Mouse (Mus musculus): ENCODE measurements around the gene Fabp6. TPM values are rescaled to one million over a fixed set of nuclear protein-coding genes. Genes with fewer than 3 reads are reported as not detected.

Gene Fabp6
- polyA plus RNA-seq, 1 experiment from 2014 or later, result not detected

DNA sequence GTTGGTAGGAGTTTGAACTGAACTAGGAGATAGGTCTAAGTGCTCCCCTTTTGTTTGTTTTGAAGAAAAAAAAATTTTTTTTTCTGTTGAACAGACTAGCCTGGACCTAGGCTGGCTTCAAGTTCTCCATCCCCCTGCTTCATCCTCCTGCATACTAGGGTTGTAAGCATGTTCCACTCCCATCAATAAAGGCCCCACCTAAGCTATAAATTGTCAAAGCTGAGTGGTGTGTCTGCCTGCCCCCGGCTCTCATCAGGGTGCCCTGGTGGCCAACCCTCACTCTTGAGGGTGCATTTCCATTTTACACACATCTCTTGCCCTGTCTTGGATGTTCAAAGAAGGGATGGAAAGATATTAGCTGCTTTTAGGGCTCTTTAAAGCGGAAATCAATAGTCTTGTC lies 35.9 kb downstream of the Fabp6 start:
- Histone ChIP-seq H3K9me3 (no peaks in the 10 kb centered on the region), H3K4me2 (replicated peaks) (no peak overlapping the region), H3K27ac (peak overlapping the region; percentile 54; the same call in 1 of the 2 replicates), H3K36me3 (no peaks in the 10 kb centered on the region; the same call in 1 of the 2 replicates), H3K9ac (no peak overlapping the region), H3K27me3 (no peaks in the 10 kb centered on the region), H3K4me1 (peaks cover 24% of the 10 kb centered on the region), H3K4me3 (no peak overlapping the region)
- 41% methylated on average over 2 of the region's 2 CpGs for WGBS
- no peak for ATAC-seq (ENCODE audit: insufficient number of reproducible peaks, insufficient read depth, low FRiP score, low TSS enrichment)

DNA sequence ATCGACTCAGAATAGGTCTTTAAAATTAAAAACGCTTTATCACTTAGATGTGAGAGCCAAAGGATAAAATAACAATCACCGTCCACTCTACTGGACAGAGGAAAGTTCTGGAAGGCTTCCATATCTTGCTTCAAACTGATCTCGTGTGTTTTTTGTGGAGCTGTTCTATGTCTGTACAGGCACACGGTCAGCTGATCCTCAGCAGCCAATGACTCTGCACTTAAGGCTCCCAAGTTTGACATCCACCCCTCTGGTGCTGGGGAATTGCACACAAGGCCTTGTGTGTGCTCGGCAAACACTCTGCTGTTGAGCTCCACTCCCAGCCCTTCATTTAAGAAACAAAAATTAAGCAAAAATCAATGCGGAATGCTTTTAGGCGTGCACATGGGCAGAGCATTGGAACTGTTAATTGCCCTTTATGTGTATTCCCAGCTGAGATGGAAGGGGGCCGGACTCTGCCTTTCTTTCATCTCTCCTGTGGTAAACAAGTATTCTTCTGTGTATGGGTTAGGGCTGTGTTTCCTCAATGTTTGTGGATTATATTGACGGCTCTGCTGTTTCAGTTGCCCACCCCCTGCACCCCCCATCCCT lies 37.6 kb downstream of the Fabp6 start:
- 0 out of 2 replicates have a peak, but pooled peaks have one; percentile 31 for ATAC-seq (ENCODE audit: insufficient number of reproducible peaks, insufficient read depth, low FRiP score, low TSS enrichment)
- 66% methylated on average over 10 of the region's 10 CpGs for WGBS
- Histone ChIP-seq H3K9ac (no peak overlapping the region), H3K4me1 (peaks cover 20% of the 10 kb centered on the region), H3K9me3 (no peaks in the 10 kb centered on the region), H3K27me3 (no peaks in the 10 kb centered on the region), H3K36me3 (peaks cover 4% of the 10 kb centered on the region; the same call in 1 of the 2 replicates), H3K4me3 (no peak overlapping the region), H3K4me2 (replicated peaks) (no peak overlapping the region), H3K27ac (0 out of 2 replicates have a peak overlapping the region, but pooled peaks have one; percentile 41)

DNA sequence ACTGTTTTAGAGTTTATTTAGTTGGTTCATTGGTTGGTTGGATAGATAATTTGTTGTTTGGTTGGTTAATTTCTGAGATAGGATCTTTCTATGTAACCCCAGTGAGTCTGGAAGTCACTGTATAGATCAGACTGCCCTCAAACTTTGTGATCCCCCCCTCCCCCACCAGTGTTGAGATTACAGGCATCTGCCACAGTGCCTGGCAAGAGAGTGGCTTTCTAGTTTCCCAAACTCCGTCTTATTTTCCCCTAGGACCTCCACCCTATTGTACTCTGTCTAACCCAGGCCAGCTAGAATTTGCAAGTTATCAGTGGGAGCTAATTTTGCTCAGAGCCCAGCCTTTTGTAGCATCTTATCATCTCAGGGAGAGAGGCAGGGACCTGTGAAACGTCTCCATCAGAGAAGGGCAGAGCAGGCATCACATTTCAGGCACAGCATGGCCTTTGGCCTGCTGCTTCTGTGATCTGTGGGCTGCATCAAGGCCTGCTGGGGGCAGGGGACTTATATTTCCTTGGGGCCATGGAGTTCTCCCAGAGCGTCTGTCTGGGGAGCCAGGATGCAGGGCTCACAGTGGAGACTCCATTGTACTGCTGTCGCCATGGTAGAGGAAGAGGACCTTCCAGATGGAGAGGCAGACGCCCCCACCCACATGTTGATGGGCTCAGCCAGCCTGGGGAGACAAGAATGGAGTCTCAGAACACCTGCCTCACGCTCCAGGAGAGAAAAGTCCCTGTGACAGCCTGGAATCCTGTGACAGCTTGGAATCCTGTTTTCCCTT lies 41.6 kb downstream of the Fabp6 start:
- H3K9me3 ChIP-seq, result no peaks in the 10 kb centered on the region
- peaks cover 21% of the 10 kb centered on the region for H3K36me3 ChIP-seq
- no peak overlapping the region for H3K9ac ChIP-seq
- H3K27me3 ChIP-seq, result no peaks in the 10 kb centered on the region
- H3K4me2 ChIP-seq (replicated peaks), result no peak overlapping the region
- H3K4me1 ChIP-seq, result 0 out of 2 replicates have a peak, but pooled peaks cover 6% of the 10 kb centered on the region
- ATAC-seq (ENCODE audit: insufficient number of reproducible peaks, insufficient read depth, low FRiP score, low TSS enrichment), result peak; percentile 25; the same call in 1 of the 2 replicates
- WGBS, result 7% methylated on average over 5 of the region's 6 CpGs
- H3K4me3 ChIP-seq, result no peak overlapping the region
- H3K27ac ChIP-seq, result no peak overlapping the region

DNA sequence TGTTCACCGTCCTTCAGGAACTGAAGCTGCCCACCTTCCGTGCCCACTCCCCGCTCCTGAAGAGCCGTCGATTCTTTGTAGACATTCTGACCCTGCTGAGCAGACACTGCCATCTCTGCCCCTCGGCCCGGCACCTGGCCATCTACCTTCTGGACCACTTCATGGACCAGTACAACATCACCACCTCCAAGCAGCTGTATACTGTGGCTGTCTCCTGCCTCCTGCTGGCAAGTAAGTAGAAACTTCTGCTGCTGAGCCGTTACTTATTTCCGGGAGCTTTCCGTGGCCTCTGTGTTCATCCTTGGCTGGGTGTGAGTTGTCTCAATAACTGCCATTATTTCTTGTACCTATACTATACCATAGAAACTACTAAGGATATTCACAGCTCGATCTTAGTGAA lies 44.8 kb downstream of the Fabp6 start:
- Histone ChIP-seq H3K27ac (no peak overlapping the region), H3K4me1 (0 out of 2 replicates have a peak, but pooled peaks cover 8% of the 10 kb centered on the region), H3K4me3 (no peak overlapping the region), H3K9ac (no peak overlapping the region), H3K9me3 (no peaks in the 10 kb centered on the region), H3K4me2 (replicated peaks) (no peak overlapping the region), H3K27me3 (no peaks in the 10 kb centered on the region), H3K36me3 (peaks cover 21% of the 10 kb centered on the region)
- 86% methylated on average over 11 of the region's 11 CpGs for WGBS
- no peak for ATAC-seq (ENCODE audit: insufficient number of reproducible peaks, insufficient read depth, low FRiP score, low TSS enrichment)

DNA sequence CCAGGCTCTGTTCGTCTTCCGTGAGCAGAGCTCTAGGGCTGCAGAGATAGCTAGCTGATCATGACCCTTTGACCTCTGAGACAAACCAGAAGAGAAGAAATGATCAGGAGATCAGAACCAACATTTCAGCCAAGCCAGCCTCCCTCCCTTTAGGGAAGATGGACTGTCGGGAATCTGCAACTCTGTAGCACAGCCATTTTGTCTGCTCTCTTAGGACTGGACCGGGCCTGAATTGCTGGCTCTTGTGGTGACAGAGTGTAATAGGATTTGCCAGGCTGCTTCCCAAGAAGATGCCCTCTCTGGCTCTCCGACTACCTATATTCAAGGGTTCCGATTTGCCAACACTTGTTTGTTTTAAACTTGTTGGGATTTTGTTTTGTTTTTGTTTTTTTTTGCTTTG lies 48.7 kb downstream of the Fabp6 start:
- Histone ChIP-seq H3K9me3 (no peaks in the 10 kb centered on the region), H3K27me3 (no peaks in the 10 kb centered on the region), H3K9ac (no peak overlapping the region), H3K27ac (no peak overlapping the region), H3K4me3 (no peak overlapping the region), H3K4me1 (peaks cover 17% of the 10 kb centered on the region), H3K36me3 (peaks cover 7% of the 10 kb centered on the region), H3K4me2 (replicated peaks) (no peak overlapping the region)
- ATAC-seq (ENCODE audit: insufficient number of reproducible peaks, insufficient read depth, low FRiP score, low TSS enrichment), result no peak
- 63% methylated on average over 6 of the region's 6 CpGs for WGBS

DNA sequence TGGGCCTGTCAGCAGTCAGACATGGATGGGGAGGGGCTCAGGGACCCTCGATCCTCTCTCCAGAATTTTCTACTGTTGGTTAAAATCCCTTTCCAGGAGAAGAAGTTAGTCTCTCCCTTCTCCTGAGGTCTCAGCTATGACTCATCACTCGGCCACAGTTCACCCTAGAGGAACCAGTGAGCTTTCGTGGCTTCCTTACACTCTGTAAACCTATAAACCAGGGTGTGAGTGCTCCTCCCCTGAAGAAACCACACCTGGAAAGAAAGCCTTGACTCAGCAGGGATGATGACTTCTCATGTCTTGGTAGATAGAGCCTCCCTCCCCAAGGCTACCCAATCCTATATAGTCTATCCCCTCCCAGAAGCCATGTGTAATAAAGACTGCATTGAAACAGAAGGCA lies 49.6 kb downstream of the Fabp6 start:
- H3K4me3 ChIP-seq, result no peak overlapping the region
- H3K27me3 ChIP-seq, result no peaks in the 10 kb centered on the region
- H3K4me2 ChIP-seq (replicated peaks), result no peak overlapping the region
- H3K36me3 ChIP-seq, result no peaks in the 10 kb centered on the region; the same call in none of the 2 replicates
- 79% methylated on average over 3 of the region's 3 CpGs for WGBS
- no peak for ATAC-seq (ENCODE audit: insufficient number of reproducible peaks, insufficient read depth, low FRiP score, low TSS enrichment)
- peaks cover 17% of the 10 kb centered on the region for H3K4me1 ChIP-seq
- no peak overlapping the region for H3K9ac ChIP-seq
- no peaks in the 10 kb centered on the region for H3K9me3 ChIP-seq
- no peak overlapping the region for H3K27ac ChIP-seq

DNA sequence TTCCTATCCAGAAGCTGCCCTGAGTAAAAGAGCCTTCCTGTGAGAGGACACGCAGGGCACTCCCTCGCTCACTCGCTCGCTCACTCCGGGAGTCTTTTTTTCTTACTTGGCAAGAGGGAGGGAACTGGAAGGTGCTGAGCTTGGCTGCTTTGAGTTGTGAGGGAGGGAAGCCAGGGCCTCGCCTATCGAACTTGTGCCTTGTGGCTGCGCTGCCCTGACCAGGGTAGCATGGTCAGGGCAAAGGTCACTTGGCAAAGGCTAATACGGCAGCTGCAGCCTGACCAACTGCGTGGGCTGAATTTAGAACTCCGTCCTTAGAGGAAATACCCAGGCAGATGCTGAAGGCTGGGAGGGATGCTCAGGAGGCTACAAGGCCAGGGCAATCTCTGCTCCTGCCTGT lies 51.6 kb downstream of the Fabp6 start:
- Histone ChIP-seq H3K4me2 (replicated peaks) (no peak overlapping the region), H3K27ac (no peak overlapping the region), H3K27me3 (no peaks in the 10 kb centered on the region), H3K9me3 (no peaks in the 10 kb centered on the region), H3K9ac (no peak overlapping the region), H3K4me1 (peaks cover 23% of the 10 kb centered on the region), H3K36me3 (no peaks in the 10 kb centered on the region), H3K4me3 (no peak overlapping the region)
- no peak for ATAC-seq (ENCODE audit: insufficient number of reproducible peaks, insufficient read depth, low FRiP score, low TSS enrichment)
- 36% methylated on average over 11 of the region's 11 CpGs for WGBS

DNA sequence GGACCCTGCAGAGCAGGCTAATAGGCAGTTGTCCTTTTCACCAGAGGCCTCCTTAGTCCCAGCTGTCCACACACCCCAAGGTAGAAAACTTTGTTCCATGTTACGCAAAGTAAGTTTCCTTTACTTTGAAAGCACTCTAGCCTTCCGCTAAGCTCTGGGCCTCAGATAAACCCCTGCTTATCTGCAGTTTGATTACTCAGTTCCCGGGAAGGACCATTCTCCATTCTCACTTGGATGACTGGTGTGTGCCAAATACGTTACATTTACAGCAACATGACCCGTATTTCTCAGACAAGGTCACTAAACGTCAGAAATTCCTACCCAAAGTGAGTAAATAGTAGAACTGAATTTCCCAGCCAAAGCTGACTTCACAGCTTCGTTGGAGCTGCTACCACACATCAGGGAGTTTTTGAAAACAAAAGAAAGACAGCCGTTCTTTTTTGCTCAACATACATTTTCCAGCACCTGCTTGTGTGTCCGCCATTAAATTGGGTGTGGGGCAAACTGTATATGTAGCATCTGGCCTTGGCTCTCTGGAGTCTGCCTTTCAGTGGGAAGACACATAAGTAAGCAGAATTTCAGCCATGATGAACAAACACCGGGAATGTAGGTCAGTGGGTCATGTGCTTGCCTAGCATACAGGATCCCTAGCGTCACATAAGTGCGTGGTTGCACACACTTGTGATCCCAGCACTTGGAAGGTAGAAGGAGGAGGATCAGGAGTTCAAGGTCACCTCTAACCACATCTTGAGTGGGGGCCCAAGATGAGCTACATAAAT lies 52.5 kb downstream of the Fabp6 start:
- Histone ChIP-seq H3K36me3 (peaks cover 3% of the 10 kb centered on the region), H3K4me2 (replicated peaks) (no peak overlapping the region), H3K4me3 (no peak overlapping the region), H3K27ac (0 out of 2 replicates have a peak overlapping the region, but pooled peaks have one; percentile 24), H3K9ac (peak overlapping the region; percentile 36; the same call in 1 of the 2 replicates), H3K4me1 (peaks cover 23% of the 10 kb centered on the region), H3K9me3 (no peaks in the 10 kb centered on the region), H3K27me3 (no peaks in the 10 kb centered on the region)
- no peak for ATAC-seq (ENCODE audit: insufficient number of reproducible peaks, insufficient read depth, low FRiP score, low TSS enrichment)
- WGBS, result 55% methylated on average over 12 of the region's 12 CpGs

DNA sequence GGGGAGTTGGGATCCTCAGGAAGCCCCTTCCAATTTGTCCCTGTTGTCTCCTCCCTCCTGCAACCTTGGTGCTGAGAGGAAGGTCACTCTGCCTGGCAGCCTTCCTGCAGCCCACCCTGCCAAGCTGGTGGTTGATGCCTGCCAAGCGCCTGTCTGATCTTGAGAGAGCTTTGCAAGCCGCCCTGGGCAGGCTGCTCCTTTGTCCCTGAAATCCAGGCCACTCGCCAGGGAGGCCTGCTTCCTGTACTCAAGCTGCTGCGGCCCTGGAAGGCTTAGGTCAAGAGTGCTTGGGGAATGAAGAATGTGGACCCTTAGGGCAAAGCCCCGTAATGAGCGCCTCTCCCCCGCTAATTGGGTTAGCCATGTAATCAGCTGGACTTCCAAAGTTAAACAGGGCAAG lies 53.2 kb downstream of the Fabp6 start:
- Histone ChIP-seq H3K4me3 (no peak overlapping the region), H3K4me1 (peaks cover 23% of the 10 kb centered on the region), H3K27ac (0 out of 2 replicates have a peak overlapping the region, but pooled peaks have one; percentile 24), H3K27me3 (no peaks in the 10 kb centered on the region), H3K9ac (peak overlapping the region; percentile 36), H3K9me3 (no peaks in the 10 kb centered on the region), H3K4me2 (replicated peaks) (no peak overlapping the region), H3K36me3 (peaks cover 10% of the 10 kb centered on the region)
- WGBS, result 17% methylated on average over 7 of the region's 7 CpGs
- ATAC-seq (ENCODE audit: insufficient number of reproducible peaks, insufficient read depth, low FRiP score, low TSS enrichment), result peak; percentile 24; the same call in 1 of the 2 replicates

DNA sequence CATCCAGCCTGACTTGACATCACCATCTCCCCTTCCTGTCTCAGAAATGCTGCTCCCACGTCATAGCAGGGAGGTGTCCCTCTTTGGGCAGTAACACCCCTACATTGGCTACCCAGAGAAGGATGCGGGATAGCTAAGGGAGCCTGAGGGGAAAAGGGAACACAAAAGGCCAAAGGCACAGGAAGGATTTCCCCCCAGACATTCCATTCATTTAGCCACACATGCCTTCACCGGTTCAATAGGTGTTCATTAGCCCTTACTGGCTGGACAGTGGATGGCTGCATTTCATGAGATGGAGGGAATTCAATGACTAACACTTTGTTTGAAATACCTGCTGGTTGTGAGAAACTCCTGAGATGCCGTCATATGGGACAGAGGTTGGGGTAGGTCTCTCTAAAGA lies 54.7 kb downstream of the Fabp6 start:
- no peak overlapping the region for H3K4me2 ChIP-seq (replicated peaks)
- 49% methylated on average over 4 of the region's 4 CpGs for WGBS
- H3K4me1 ChIP-seq, result peaks cover 21% of the 10 kb centered on the region
- no peaks in the 10 kb centered on the region for H3K9me3 ChIP-seq
- H3K27me3 ChIP-seq, result no peaks in the 10 kb centered on the region
- peaks cover 13% of the 10 kb centered on the region for H3K36me3 ChIP-seq
- no peak overlapping the region for H3K27ac ChIP-seq
- H3K4me3 ChIP-seq, result no peak overlapping the region
- no peak for ATAC-seq (ENCODE audit: insufficient number of reproducible peaks, insufficient read depth, low FRiP score, low TSS enrichment)
- H3K9ac ChIP-seq, result no peak overlapping the region
